Mouse (Mus musculus) brain, embryonic 14.5 days (tissue): ENCODE results near the gene Ndel1. TPM values are rescaled to one million over a fixed set of nuclear protein-coding genes. Genes with fewer than 3 reads are reported as not detected.

Experiments used
- DNase-seq: peaks from one replicate; pipeline ENCODE4 v3.0.0-alpha.2; 2011; ENCODE audit warnings: low read depth
- CTCF ChIP-seq: fragments of 200-500 bp; IDR thresholded peaks from 2 replicates; pipeline ENCODE4 v1.5.1; 2012; ENCODE audit warnings: inconsistent platforms, mild to moderate bottlenecking, moderate library complexity, borderline replicate concordance; ENCODE audit not compliant: insufficient read depth, insufficient read length; ENCODE audit errors: extremely low read depth
- POLR2A ChIP-seq: fragments of 200-500 bp; IDR thresholded peaks from 2 replicates; pipeline ENCODE4 v1.6.1; 2012; ENCODE audit warnings: mild to moderate bottlenecking, inconsistent platforms, borderline replicate concordance; ENCODE audit not compliant: poor library complexity, insufficient read depth, insufficient read length, severe bottlenecking; ENCODE audit errors: extremely low read depth
- polyA plus RNA-seq: library from polyadenylated mRNA; depleted of rRNA; stranded (reverse); fragments of >200 nt; gene quantifications from 2 replicates; pipeline ENCODE4 v1.2.3, GENCODE M21; 2012

Ndel1 gene
- polyA plus RNA-seq, 1 experiment = 62.4 TPM

- DNase-seq = no peak
- no peak for TF ChIP-seq POLR2A
These were observed 12.7 kb upstream of the Ndel1 start for GRCm38 (mm10) chr11:68884368-68884767.

DNA sequence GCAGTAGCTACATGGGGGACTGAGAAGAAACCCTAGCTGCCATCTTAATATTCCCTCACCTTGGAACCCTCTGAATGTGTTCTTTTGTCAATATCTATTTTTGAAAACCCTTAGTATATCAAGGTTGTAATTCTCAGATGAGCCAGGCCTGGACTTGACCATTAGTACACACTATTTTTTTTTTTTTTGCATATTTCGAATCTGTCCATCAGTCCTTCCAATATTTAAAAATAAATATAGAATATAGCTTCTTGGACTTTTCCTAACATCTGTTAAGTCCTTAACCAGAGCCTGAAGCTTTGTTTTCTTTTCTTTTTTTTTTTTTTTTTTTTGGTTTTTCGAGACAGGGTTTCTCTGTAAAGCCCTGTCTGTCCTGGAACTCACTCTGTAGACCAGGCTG, 12.2 kb upstream of the Ndel1 start:
- no peak for TF ChIP-seq CTCF
- DNase-seq = no peak

GRCm38 (mm10) chr11:68882107-68882506, 10.4 kb upstream of the Ndel1 start:
- no peak for DNase-seq
- TF ChIP-seq POLR2A (no peak), CTCF (no peak)

GRCm38 (mm10) chr11:68878811-68879210, 7.2 kb upstream of the Ndel1 start:
- TF ChIP-seq CTCF (no peak), POLR2A (no peak)

DNA sequence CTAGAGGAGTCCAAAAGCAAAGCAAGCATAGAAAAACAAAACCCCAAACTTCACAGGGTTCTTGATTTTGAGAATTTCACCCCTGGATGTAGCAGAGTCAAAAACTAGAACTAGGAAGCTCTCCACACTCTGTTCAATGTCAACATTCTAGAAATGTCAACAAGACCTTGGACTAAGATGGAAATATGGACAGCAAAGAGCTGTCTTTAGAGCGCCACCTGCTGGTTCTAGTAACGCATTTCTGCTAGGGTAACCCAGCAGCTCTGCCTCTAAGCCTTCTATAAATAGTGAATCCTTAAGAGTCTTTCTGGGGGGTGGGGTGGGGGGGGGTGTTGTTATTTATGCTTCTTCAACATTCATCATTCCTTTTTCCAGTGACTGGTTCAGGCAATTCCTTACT, 3.2 kb upstream of the Ndel1 start:
- TF ChIP-seq POLR2A (no peak), CTCF (peak; percentile 77; the same call in 1 of the 2 replicates)
- DNase-seq = peak; percentile 71

More at GRCm38 (mm10) chr11:68878811-68879210, 7.2 kb upstream of the Ndel1 start:
- no peak for DNase-seq

- DNase-seq = no peak
- TF ChIP-seq POLR2A = no peak
- no peak for TF ChIP-seq CTCF
These were observed 381 bp downstream of the Ndel1 start for GRCm38 (mm10) chr11:68871277-68871676.

DNA sequence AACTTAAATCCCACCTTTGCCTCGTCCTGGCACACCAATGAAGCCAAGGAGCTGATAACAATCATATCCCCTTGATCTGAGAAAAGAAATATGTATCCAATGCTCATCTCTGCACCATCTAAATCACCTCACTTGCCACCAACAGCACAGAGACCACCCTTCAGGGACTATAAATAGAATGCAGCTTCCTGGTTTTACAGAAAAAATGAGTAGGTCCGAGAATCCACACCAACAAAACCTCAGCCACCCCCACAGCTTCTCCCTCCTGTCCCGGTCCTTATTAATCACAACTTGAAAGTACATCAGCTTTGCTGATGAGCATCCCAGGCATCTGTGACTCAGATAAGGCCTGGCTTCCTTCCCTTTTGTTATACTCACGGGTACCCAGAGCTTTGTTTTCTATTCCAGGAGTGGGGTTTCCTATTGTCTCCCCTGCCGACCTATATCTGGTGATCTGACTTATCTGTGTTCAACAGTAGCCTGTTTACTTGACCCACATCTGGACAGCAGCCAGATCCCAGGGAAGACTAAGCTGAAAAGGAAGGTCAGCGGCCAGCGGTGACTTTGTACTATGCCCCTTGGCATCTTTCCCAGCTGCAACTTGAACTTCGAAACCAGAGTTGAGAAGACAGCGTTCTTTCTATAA, 7.0 kb downstream of the Ndel1 start:
- DNase-seq = peak; percentile 24

DNA sequence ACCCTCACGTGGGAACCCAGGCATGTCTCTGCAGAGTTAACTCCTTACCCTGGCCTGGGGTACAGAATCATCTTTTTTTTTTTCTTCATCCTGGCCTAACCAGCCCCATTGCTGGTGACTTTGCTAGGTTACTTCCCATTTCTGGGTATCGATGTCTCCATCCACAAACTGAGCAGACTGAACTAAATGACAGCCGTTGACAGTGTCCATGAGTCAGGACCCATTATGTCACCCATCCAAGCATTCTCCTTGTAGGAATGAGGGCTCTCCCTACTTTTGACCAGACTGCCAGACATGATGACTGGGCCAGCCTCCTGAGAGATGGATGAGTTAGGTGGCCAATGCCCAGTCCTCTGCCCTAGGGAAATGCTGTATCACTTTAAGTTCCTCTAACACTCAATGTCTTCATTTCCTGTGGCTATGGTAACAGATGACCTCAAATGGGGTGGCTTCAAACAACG, 8.0 kb downstream of the Ndel1 start:
- no peak for TF ChIP-seq POLR2A
- TF ChIP-seq CTCF = no peak
- no peak for DNase-seq

More for the DNA sequence above, 7.0 kb downstream of the Ndel1 start:
- no peak for TF ChIP-seq CTCF
- no peak for TF ChIP-seq POLR2A

- no peak for DNase-seq
- no peak for TF ChIP-seq POLR2A
- TF ChIP-seq CTCF = no peak
These were observed 9.4 kb downstream of the Ndel1 start for GRCm38 (mm10) chr11:68862260-68862659.

- DNase-seq = no peak
- TF ChIP-seq POLR2A = no peak
- no peak for TF ChIP-seq CTCF
These were observed 11.6 kb downstream of the Ndel1 start for GRCm38 (mm10) chr11:68859943-68860593.

DNA sequence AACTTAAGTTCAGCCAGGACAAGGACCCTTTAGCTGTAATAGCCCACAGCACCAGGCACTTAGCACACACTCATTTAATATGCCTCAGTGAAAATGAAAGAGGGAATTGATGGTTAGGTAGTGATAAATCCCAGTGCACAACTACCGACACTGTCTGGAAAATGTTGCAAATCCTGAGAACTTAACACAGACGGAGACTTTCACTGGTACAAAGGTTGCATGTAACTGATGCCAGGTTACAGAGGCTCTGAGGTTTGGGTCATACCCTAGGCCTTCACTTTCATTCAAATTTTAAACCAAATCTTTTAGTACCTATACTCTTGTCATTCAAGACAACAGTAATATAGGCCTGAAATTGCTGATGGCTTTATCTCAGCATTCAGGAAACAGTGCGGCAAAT, 14.3 kb downstream of the Ndel1 start:
- DNase-seq = no peak
- no peak for TF ChIP-seq CTCF
- no peak for TF ChIP-seq POLR2A

DNA sequence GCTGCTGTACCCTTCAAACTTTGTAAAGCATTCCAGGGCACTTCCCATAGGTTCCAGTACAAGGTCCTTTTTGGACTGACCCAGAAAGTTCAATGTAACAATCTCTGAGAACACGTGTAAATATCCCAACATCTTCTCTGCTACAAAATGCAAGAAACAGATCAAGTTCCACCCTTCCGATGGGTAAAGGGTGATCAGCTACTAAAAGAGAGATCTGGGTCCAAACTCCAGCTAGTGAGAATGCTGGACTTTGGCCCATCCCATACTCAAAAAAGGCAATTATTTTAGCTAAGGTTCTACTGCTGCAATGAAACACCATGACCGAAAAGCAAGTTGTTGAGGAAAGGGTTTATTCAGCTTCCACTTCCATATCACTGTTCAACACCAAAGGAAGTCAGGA, 17.0 kb downstream of the Ndel1 start:
- no peak for DNase-seq
- TF ChIP-seq CTCF (no peak), POLR2A (no peak)

- TF ChIP-seq POLR2A (no peak), CTCF (no peak)
- DNase-seq = peak; percentile 17
These were observed 17.9 kb downstream of the Ndel1 start for GRCm38 (mm10) chr11:68853611-68854401.
